8 mouse cellular contexts compared by ENCODE assay signal in the genomic region with DNA sequence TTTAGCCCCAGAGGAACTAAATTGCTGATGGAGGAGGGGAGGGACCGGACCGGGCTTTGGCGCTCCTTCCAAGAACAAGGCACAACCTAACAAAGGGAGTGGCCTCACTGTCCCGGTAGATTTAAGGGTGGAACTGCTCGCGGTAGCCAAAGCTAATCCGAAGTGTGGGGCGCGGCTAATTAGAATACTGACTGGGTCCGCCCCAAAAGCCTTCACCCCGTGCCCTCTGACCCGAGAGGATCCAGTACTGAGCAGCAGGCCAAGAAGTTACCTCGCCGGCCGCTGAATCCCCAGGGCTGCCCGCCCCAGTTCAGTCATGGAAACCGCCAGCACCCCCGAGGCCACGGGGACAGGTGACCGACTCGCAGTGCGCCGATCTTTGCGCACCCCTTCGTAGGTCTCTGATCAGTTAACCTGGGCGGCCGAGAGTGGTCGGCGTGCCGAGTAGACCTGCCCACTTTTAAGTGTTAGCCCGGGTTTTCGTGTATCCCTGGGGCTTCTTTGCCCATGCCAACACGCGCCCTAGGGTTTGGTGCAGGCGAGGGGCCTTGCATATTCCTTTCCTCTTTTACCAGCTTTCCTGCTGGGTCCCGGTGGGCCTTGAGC. TPM values are rescaled to one million over a fixed set of nuclear protein-coding genes. Genes with fewer than 3 reads are reported as not detected.
DNase-seq lines count a peak whose midpoint lies in the region; ATAC-seq and TF ChIP-seq lines count a peak whose summit lies in the region.

A gene (plus strand): TSS at position 244 of the 606 bp plus-strand sequence.

- WGBS in heart, embryonic 13.5 days, result under 1% methylated on average over 36 of the region's 36 CpGs
- WGBS in liver, embryonic 11.5 days, result under 1% methylated on average over 36 of the region's 36 CpGs
- under 1% methylated on average over 36 of the region's 36 CpGs for WGBS in stomach, postnatal 0 days

- H3K27ac ChIP-seq in bone marrow macrophage, adult 2 months (ENCODE audit: insufficient read depth, low read depth, low read length), result peak within 1 kb of the TSS; percentile 76
- peak within 1 kb of the TSS; percentile 96 for H3K27ac ChIP-seq in heart, embryonic 13.5 days (replicated peaks)
- H3K27ac ChIP-seq in liver, embryonic 11.5 days (ENCODE audit: low read depth, low read length), result peak within 1 kb of the TSS; percentile 94
- peak within 1 kb of the TSS; percentile 99 for H3K27ac ChIP-seq in stomach, postnatal 0 days (replicated peaks)

- no peak for TF ChIP-seq EP300 in stomach, postnatal 0 days (optimal IDR thresholded peaks at IDR 0.05)

- H3ac ChIP-seq in myocyte (ENCODE audit: control insufficient read depth, insufficient read length), result peak within 1 kb of the TSS; percentile 22

- H3K36me3 ChIP-seq in heart, embryonic 13.5 days, result peaks cover 9% of the 10 kb centered on the region
- H3K36me3 ChIP-seq in liver, embryonic 11.5 days (ENCODE audit: control insufficient read depth, insufficient read depth, low read length), result no peaks in the 10 kb centered on the region; the same call in 1 of the 2 replicates
- no peaks in the 10 kb centered on the region for H3K36me3 ChIP-seq in myocyte (ENCODE audit: control insufficient read depth, insufficient read depth)
- no peaks in the 10 kb centered on the region for H3K36me3 ChIP-seq in stomach, postnatal 0 days (ENCODE audit: control insufficient read depth, insufficient read depth, low read length)

- peaks cover 6% of the 10 kb centered on the region for H3K27me3 ChIP-seq in heart, embryonic 13.5 days (replicated peaks)
- peaks cover 17% of the 10 kb centered on the region for H3K27me3 ChIP-seq in liver, embryonic 11.5 days (replicated peaks; ENCODE audit: control insufficient read depth, insufficient read depth, low read length)
- H3K27me3 ChIP-seq in myocyte (ENCODE audit: control insufficient read depth, insufficient read depth, insufficient read length), result no peaks in the 10 kb centered on the region
- H3K27me3 ChIP-seq in stomach, postnatal 0 days (ENCODE audit: control insufficient read depth, insufficient read depth, low read length), result no peaks in the 10 kb centered on the region

- peak within 1 kb of the TSS; percentile 88 for H3K4me2 ChIP-seq in heart, embryonic 13.5 days
- peak within 1 kb of the TSS; percentile 84 for H3K4me2 ChIP-seq in liver, embryonic 11.5 days
- peak within 1 kb of the TSS; percentile 82 for H3K4me2 ChIP-seq in myocyte (ENCODE audit: low read depth)
- peak within 1 kb of the TSS; percentile 88 for H3K4me2 ChIP-seq in stomach, postnatal 0 days (replicated peaks; ENCODE audit: low read depth)

- TF ChIP-seq CTCF in bone marrow macrophage, adult 2 months (IDR thresholded peaks at IDR 0.05; ENCODE audit: low read depth, low read length), result no peak
- no peak for TF ChIP-seq CTCF in stomach, postnatal 0 days (IDR thresholded peaks at IDR 0.05; ENCODE audit: low read depth)

- peak; percentile 76 for DNase-seq in CD4-positive, CD25-positive, alpha-beta regulatory T cell, adult 2 months (ENCODE audit: low read depth, low spot score)
- peak; percentile 84 for DNase-seq in kidney, postnatal 10 days
- DNase-seq in liver, embryonic 11.5 days (ENCODE audit: low spot score), result peak; percentile 86
- DNase-seq in stomach, postnatal 0 days (ENCODE audit: low spot score), result peak; percentile 89

- H3K4me1 ChIP-seq in bone marrow macrophage, adult 2 months (ENCODE audit: control insufficient read depth, insufficient read depth, low read length), result peaks cover 35% of the 10 kb centered on the region
- H3K4me1 ChIP-seq in heart, embryonic 13.5 days, result peaks cover 40% of the 10 kb centered on the region
- peaks cover 26% of the 10 kb centered on the region for H3K4me1 ChIP-seq in liver, embryonic 11.5 days (replicated peaks; ENCODE audit: control insufficient read depth, insufficient read depth, low read length)
- no peaks in the 10 kb centered on the region; the same call in 1 of the 2 replicates for H3K4me1 ChIP-seq in stomach, postnatal 0 days (replicated peaks; ENCODE audit: control insufficient read depth, insufficient read depth)

- no peak for TF ChIP-seq POLR2A in bone marrow macrophage, adult 2 months (IDR thresholded peaks at IDR 0.05; ENCODE audit: borderline replicate concordance, low read depth, low read length)
- TF ChIP-seq POLR2A in myocyte (IDR thresholded peaks at IDR 0.05; ENCODE audit: insufficient read length, low read depth), result peak; percentile 55

- H3K9me3 ChIP-seq in heart, embryonic 13.5 days, result no peaks in the 10 kb centered on the region
- H3K9me3 ChIP-seq in liver, embryonic 11.5 days (ENCODE audit: control insufficient read depth, low read length), result no peaks in the 10 kb centered on the region
- H3K9me3 ChIP-seq in stomach, postnatal 0 days (ENCODE audit: control insufficient read depth, low read length), result no peaks in the 10 kb centered on the region

- H3K79me2 ChIP-seq in myocyte (ENCODE audit: control insufficient read depth, insufficient read depth), result peaks cover 43% of the 10 kb centered on the region

- peak within 1 kb of the TSS; percentile 89 for H3K9ac ChIP-seq in heart, embryonic 13.5 days
- H3K9ac ChIP-seq in liver, embryonic 11.5 days (ENCODE audit: low read depth, low read length), result peak within 1 kb of the TSS; percentile 80
- peak within 1 kb of the TSS; percentile 82 for H3K9ac ChIP-seq in stomach, postnatal 0 days (ENCODE audit: low read length)

- H3K4me3 ChIP-seq in bone marrow macrophage, adult 2 months (ENCODE audit: insufficient read depth, low read length), result peak within 1 kb of the TSS; percentile 86
- H3K4me3 ChIP-seq in heart, embryonic 13.5 days, result peak within 1 kb of the TSS; percentile 91
- H3K4me3 ChIP-seq in liver, embryonic 11.5 days (ENCODE audit: low read depth, low read length), result peak within 1 kb of the TSS; percentile 89
- peak within 1 kb of the TSS; percentile 94 for H3K4me3 ChIP-seq in myocyte
- H3K4me3 ChIP-seq in stomach, postnatal 0 days (ENCODE audit: low read depth, low read length), result peak within 1 kb of the TSS; percentile 93

- peak; percentile 89 for ATAC-seq in erythroid progenitor cell, adult 5-6 weeks (replicated peaks; ENCODE audit: low FRiP score, poor library complexity, severe bottlenecking)
- peak; percentile 38; the same call in 1 of the 2 replicates for ATAC-seq in heart, embryonic 13.5 days (ENCODE audit: extremely low read depth, insufficient number of reproducible peaks, low FRiP score, low TSS enrichment)
- ATAC-seq in liver, embryonic 11.5 days (replicated peaks; ENCODE audit: low FRiP score), result peak; percentile 84
- ATAC-seq in stomach, postnatal 0 days (ENCODE audit: low FRiP score, low TSS enrichment), result peak; percentile 88

TF ChIP-seq in myocyte, 11 proteins besides CTCF, POLR2A, EP300 and RAD21:
- TF ChIP-seq MAX (IDR thresholded peaks at IDR 0.05; ENCODE audit: low read depth), result no peak
- no peak for TF ChIP-seq SRF (IDR thresholded peaks at IDR 0.05; ENCODE audit: control insufficient read depth, insufficient read length, low read depth)
- no peak for TF ChIP-seq TCF12 (IDR thresholded peaks at IDR 0.05; ENCODE audit: insufficient read depth, poor library complexity, severe bottlenecking)
- TF ChIP-seq USF1 (IDR thresholded peaks at IDR 0.05; ENCODE audit: low read depth), result no peak
- no peak for TF ChIP-seq MYOG (IDR thresholded peaks at IDR 0.05; ENCODE audit: control insufficient read depth in 1 of 3, insufficient read depth in 1 of 3, insufficient read length in 2 of 3, low read depth in 2 of 3)
- no peak for TF ChIP-seq POLR2AphosphoS2 (IDR thresholded peaks at IDR 0.05; ENCODE audit: insufficient read length, low read depth)
- no peak for TF ChIP-seq TCF3 (IDR thresholded peaks at IDR 0.05; ENCODE audit: insufficient read length, low read depth)
- TF ChIP-seq REST (IDR thresholded peaks at IDR 0.05; ENCODE audit: insufficient read depth, insufficient read length), result no peak
- no peak for TF ChIP-seq E2F4 (IDR thresholded peaks at IDR 0.05; ENCODE audit: insufficient read depth)
- TF ChIP-seq MYOD1 (IDR thresholded peaks at IDR 0.05; ENCODE audit: control insufficient read depth in 1 of 3, insufficient read length in 2 of 3, low read depth in 2 of 3), result no peak
TF ChIP-seq in myocyte: peak in this region for 0.

RNA-seq across cellular contexts. Expression of the gene that starts here (rescaled TPM):
- polyA plus RNA-seq in bone marrow macrophage, adult 2 months (2012; ENCODE audit: insufficient read depth, insufficient read length, missing spikeins), result 26.1 and 33.8 TPM in 2 replicates
- 13.8 and 19.5 TPM in 2 replicates for total RNA-seq in erythroid progenitor cell, adult 5-6 weeks (2015; ENCODE audit: low replicate concordance)
- total RNA-seq in erythroid progenitor cell, adult 5-6 weeks (2017; ENCODE audit: low replicate concordance), result 15.5 and 19.7 TPM in 2 replicates
- polyA plus RNA-seq in heart, embryonic 13.5 days (2015; fragmentation: Nextera tagmentation; extraction: Ambion mirVana), result 22.1 and 22.7 TPM in 2 replicates
- polyA plus RNA-seq in liver, embryonic 11.5 days (2014; fragmentation: Nextera tagmentation; extraction: Ambion mirVana), result 40.1 and 42.1 TPM in 2 replicates
- polyA plus RNA-seq in myocyte (2012; fragmentation: generic; extraction: Trizol), result 32.6 TPM
- 22.7 and 24.1 TPM in 2 replicates for polyA plus RNA-seq in stomach, postnatal 0 days (2015; fragmentation: Nextera tagmentation; extraction: Ambion mirVana)

Comparison
In these comparisons a context has a peak if more than half of its experiments do, and no peak if none do; other contexts are left out.
1. Peak in every context shown above with its lines: DNase-seq, ATAC-seq, H3K4me3 ChIP-seq and H3K27ac ChIP-seq.
2. ATAC-seq: peak in every context shown above with its lines; median percentile 89 in erythroid progenitor cell, adult 5-6 weeks; 88 in stomach, postnatal 0 days; 84 in liver, embryonic 11.5 days; 38 in heart, embryonic 13.5 days.